Mouse (Mus musculus) testis, adult 2 months (tissue): Measurements from ENCODE around the gene Foxk1. TPM values are rescaled to one million over a fixed set of nuclear protein-coding genes. Genes with fewer than 3 reads are reported as not detected.

Experiments
- H3K27ac ChIP-seq: fragments of 200-500 bp; 2 replicates; pipeline ENCODE4 v1.5.1; 2012; ENCODE audit warnings: low read depth, low read length; ENCODE audit not compliant: control insufficient read depth, insufficient read depth
- H3K27me3 ChIP-seq: fragments of 200-500 bp; 2 replicates; pipeline ENCODE4 v1.6.1; 2012; ENCODE audit warnings: mild to moderate bottlenecking, low read length, moderate library complexity; ENCODE audit not compliant: control insufficient read depth, insufficient read depth
- H3K36me3 ChIP-seq: fragments of 200-500 bp; 2 replicates; pipeline ENCODE4 v1.6.1; 2012; ENCODE audit warnings: mild to moderate bottlenecking, low read length; ENCODE audit not compliant: control insufficient read depth, insufficient read depth
- H3K4me1 ChIP-seq: fragments of 200-500 bp; 2 replicates; pipeline ENCODE4 v1.6.1; 2012; ENCODE audit warnings: low read length; ENCODE audit not compliant: control insufficient read depth, insufficient read depth
- H3K4me3 ChIP-seq: fragments of 200-500 bp; 2 replicates; pipeline ENCODE4 v1.5.1; 2012; ENCODE audit warnings: low read depth, mild to moderate bottlenecking, low read length, moderate library complexity, mixed read lengths; ENCODE audit not compliant: control insufficient read depth
- CTCF ChIP-seq: fragments of 200-500 bp; IDR thresholded peaks from 2 replicates; pipeline ENCODE4 v1.5.1; 2012; ENCODE audit warnings: low read depth, mild to moderate bottlenecking, inconsistent platforms, low read length, moderate library complexity; ENCODE audit not compliant: control insufficient read depth, insufficient read depth, insufficient replicate concordance
- POLR2A ChIP-seq: fragments of 200-500 bp; IDR thresholded peaks from 2 replicates; pipeline ENCODE4 v1.6.1; 2012; ENCODE audit warnings: low read depth, mild to moderate bottlenecking, inconsistent platforms, low read length, moderate library complexity; ENCODE audit not compliant: control insufficient read depth
- polyA plus RNA-seq: library from polyadenylated mRNA; depleted of rRNA; stranded (reverse); fragments of >200 nt; gene quantifications from 2 replicates; pipeline ENCODE4 v1.2.3, GENCODE M21; 2012

Foxk1 gene
- polyA plus RNA-seq, 1 experiment = 16.8 TPM

- Histone ChIP-seq H3K27ac (no peak overlapping the region), H3K4me1 (peaks cover 6% of the 10 kb centered on the region), H3K36me3 (no peaks in the 10 kb centered on the region), H3K4me3 (no peak overlapping the region), H3K27me3 (no peaks in the 10 kb centered on the region)
- no peak for TF ChIP-seq POLR2A
- no peak for TF ChIP-seq CTCF
Observed at GRCm38 (mm10) chr5:142475669-142476068, 74.4 kb downstream of the Foxk1 start.

- no peaks in the 10 kb centered on the region for H3K36me3 ChIP-seq
- no peak overlapping the region for H3K27ac ChIP-seq
- H3K4me3 ChIP-seq = no peak overlapping the region
- no peaks in the 10 kb centered on the region for H3K27me3 ChIP-seq
- H3K4me1 ChIP-seq = peaks cover 6% of the 10 kb centered on the region
- TF ChIP-seq POLR2A (no peak), CTCF (no peak)
Observed at GRCm38 (mm10) chr5:142477346-142477745, 76.0 kb downstream of the Foxk1 start.

- Histone ChIP-seq H3K36me3 (no peaks in the 10 kb centered on the region), H3K4me1 (peaks cover 6% of the 10 kb centered on the region), H3K27me3 (no peaks in the 10 kb centered on the region), H3K4me3 (no peak overlapping the region), H3K27ac (no peak overlapping the region)
- TF ChIP-seq CTCF (no peak), POLR2A (no peak)
Observed at GRCm38 (mm10) chr5:142477866-142478615, 76.7 kb downstream of the Foxk1 start.

- H3K27me3 ChIP-seq = no peaks in the 10 kb centered on the region
- TF ChIP-seq POLR2A = no peak
- peak; percentile 95 for TF ChIP-seq CTCF
- no peaks in the 10 kb centered on the region for H3K36me3 ChIP-seq
- H3K4me3 ChIP-seq = peak overlapping the region; percentile 14
- peaks cover 6% of the 10 kb centered on the region for H3K4me1 ChIP-seq
- no peak overlapping the region for H3K27ac ChIP-seq
Observed at GRCm38 (mm10) chr5:142478829-142479435, 77.6 kb downstream of the Foxk1 start.

- H3K27me3 ChIP-seq = no peaks in the 10 kb centered on the region
- H3K4me1 ChIP-seq = peaks cover 9% of the 10 kb centered on the region
- H3K27ac ChIP-seq = no peak overlapping the region
- no peaks in the 10 kb centered on the region; the same call in 1 of the 2 replicates for H3K36me3 ChIP-seq
- H3K4me3 ChIP-seq = no peak overlapping the region
- TF ChIP-seq POLR2A (no peak), CTCF (peak; percentile 82)
Observed at GRCm38 (mm10) chr5:142482512-142482911, 81.2 kb downstream of the Foxk1 start.

GRCm38 (mm10) chr5:142483581-142483980 is 82.3 kb downstream of the Foxk1 start:
- H3K36me3 ChIP-seq = no peaks in the 10 kb centered on the region; the same call in 1 of the 2 replicates
- H3K27ac ChIP-seq = no peak overlapping the region
- H3K4me1 ChIP-seq = peaks cover 9% of the 10 kb centered on the region
- TF ChIP-seq POLR2A (no peak), CTCF (no peak)
- no peak overlapping the region for H3K4me3 ChIP-seq
- H3K27me3 ChIP-seq = no peaks in the 10 kb centered on the region

GRCm38 (mm10) chr5:142486654-142487053 is 85.4 kb downstream of the Foxk1 start:
- Histone ChIP-seq H3K27ac (no peak overlapping the region), H3K36me3 (no peaks in the 10 kb centered on the region; the same call in 1 of the 2 replicates), H3K4me3 (no peak overlapping the region), H3K4me1 (peaks cover 3% of the 10 kb centered on the region), H3K27me3 (no peaks in the 10 kb centered on the region)
- TF ChIP-seq CTCF (no peak), POLR2A (no peak)
